Mouse (Mus musculus): ENCODE measurements around the gene Hunk.

- TF ChIP-seq POLR2A (IDR thresholded peaks at IDR 0.05; ENCODE audit: borderline replicate concordance, control insufficient read depth, low read depth, low read length) (no peak), CTCF (IDR thresholded peaks at IDR 0.05; ENCODE audit: control insufficient read depth, insufficient read depth, low read length) (no peak)
Observed at GRCm38 (mm10) chr16:90442991-90443390, 57.2 kb downstream of the Hunk start.

All from bone marrow, adult 2 months (tissue).